Mouse (Mus musculus) left cerebral cortex, postnatal 36 days (tissue): ENCODE measurements around the gene Mybl2. TPM values are rescaled to one million over a fixed set of nuclear protein-coding genes. Genes with fewer than 3 reads are reported as not detected.

Experiments
- DNase-seq, 2 experiments: peaks; one replicate each; pipeline ENCODE4 v3.0.0; 2021 to 2022; ENCODE audit warnings: low spot score in 2 of 2, mixed read lengths in 1 of 2
- intact Hi-C: fragments of 180-260 bp; cut with DNase I; formaldehyde crosslinking; loops from one replicate; pipeline ENCODE4 v1.15.1; 2025
- microRNA-seq: library from miRNA; unstranded; fragments of <30 nt; microRNA quantifications from one replicate; pipeline ENCODE4 v1.2.0, GENCODE M21; 2022
- total RNA-seq, 2 experiments: library from RNA; stranded (reverse); gene quantifications; 2 replicates each; pipeline ENCODE4 v1.2.3; 2021

The Mybl2 gene
- total RNA-seq, 2 experiments from 2014 or later = 1.2 to 4.5 TPM

GRCm38 (mm10) chr2:163102900-163103653 lies 48.6 kb downstream of the Mybl2 start:
- no peak for DNase-seq
- intact Hi-C loops = loop anchor here (5.0 kb wide), 1 partner anchor 99 kb away; the partner anchor contains the start of gene Tox2

- intact Hi-C loops = loop anchor here (1.0 to 5.0 kb wide), 2 partner anchors 98 to 227 kb away; partner anchors contain the start of gene Tox2
These were observed 49.7 kb downstream of the Mybl2 start for GRCm38 (mm10) chr2:163104086-163104770.

GRCm38 (mm10) chr2:163108385-163108784 lies 53.9 kb downstream of the Mybl2 start:
- intact Hi-C loops = no loop called here
- DNase-seq = no peak

More at GRCm38 (mm10) chr2:163104086-163104770, 49.7 kb downstream of the Mybl2 start:
- DNase-seq = no peak

GRCm38 (mm10) chr2:163110706-163111105 lies 56.2 kb downstream of the Mybl2 start:
- no peak for DNase-seq
- intact Hi-C loops = no loop called here

GRCm38 (mm10) chr2:163111413-163112201 lies 57.1 kb downstream of the Mybl2 start:
- no peak for DNase-seq

GRCm38 (mm10) chr2:163120626-163121352 lies 66.3 kb downstream of the Mybl2 start:
- intact Hi-C loops = no loop called here
- DNase-seq = no peak

More at GRCm38 (mm10) chr2:163111413-163112201, 57.1 kb downstream of the Mybl2 start:
- intact Hi-C loops = no loop called here

- DNase-seq = no peak
- intact Hi-C loops = no loop called here
These were observed 66.8 kb downstream of the Mybl2 start for GRCm38 (mm10) chr2:163121353-163121660.

- intact Hi-C loops = no loop called here
- peak in 1 of 2 experiments; percentile 15 for DNase-seq
These were observed 67.8 kb downstream of the Mybl2 start for GRCm38 (mm10) chr2:163122319-163122718.

GRCm38 (mm10) chr2:163123496-163123895 lies 69.0 kb downstream of the Mybl2 start:
- no peak for DNase-seq

GRCm38 (mm10) chr2:163130837-163131236 lies 76.3 kb downstream of the Mybl2 start:
- DNase-seq = no peak
- intact Hi-C loops = no loop called here

More at GRCm38 (mm10) chr2:163123496-163123895, 69.0 kb downstream of the Mybl2 start:
- intact Hi-C loops = no loop called here

- intact Hi-C loops = no loop called here
- no peak for DNase-seq
These were observed 77.8 kb downstream of the Mybl2 start for GRCm38 (mm10) chr2:163132314-163132713.

Small RNA genes lying within 50 kb of the gene (microRNA-seq; reads per million reads assigned to microRNA genes)
- gene Gm22174 (not detected), gene Mir7003 (not detected)

Other genes with a start within 250 kb of the Mybl2 start
- gene Srsf6, start 123.2 kb upstream of the Mybl2 start, total RNA-seq = 100 to 1,000 TPM in 1 of 2 experiments, 10 to 100 TPM in 1; 69.7 to 123 TPM
- gene L3mbtl1, start 111.2 kb upstream of the Mybl2 start, total RNA-seq = 10 to 100 TPM; 11.4 to 21.7 TPM
- gene Sgk2, start 67.4 kb upstream of the Mybl2 start, total RNA-seq = under 1 TPM; 0.57 to 0.79 TPM
- 10 to 100 TPM; 30.2 to 36.1 TPM for gene Ift52, start 37.3 kb upstream of the Mybl2 start, total RNA-seq
- not detected for gene Gtsf1l, start 33.2 kb downstream of the Mybl2 start, total RNA-seq
- gene Tox2, start 148.4 kb downstream of the Mybl2 start, total RNA-seq = 10 to 100 TPM; 28.2 to 31.0 TPM